Mouse (Mus musculus) right cerebral cortex, adult 2 months (tissue): ENCODE measurements at regions not wholly inside any gene's neighbourhood (a gene's known extent, or its start where the extent isn't known, plus 50 kb on each side); places are given as distances from the start of the nearest gene placed in this dataset.
A peak's percentile ranks its signal among the peaks of the same experiment; 100 is the strongest.

Experiments
- DNase-seq, 2 experiments: peaks; one replicate each; pipeline ENCODE4 v3.0.0; 2021 to 2022; ENCODE audit warnings: low spot score in 2 of 2

DNA sequence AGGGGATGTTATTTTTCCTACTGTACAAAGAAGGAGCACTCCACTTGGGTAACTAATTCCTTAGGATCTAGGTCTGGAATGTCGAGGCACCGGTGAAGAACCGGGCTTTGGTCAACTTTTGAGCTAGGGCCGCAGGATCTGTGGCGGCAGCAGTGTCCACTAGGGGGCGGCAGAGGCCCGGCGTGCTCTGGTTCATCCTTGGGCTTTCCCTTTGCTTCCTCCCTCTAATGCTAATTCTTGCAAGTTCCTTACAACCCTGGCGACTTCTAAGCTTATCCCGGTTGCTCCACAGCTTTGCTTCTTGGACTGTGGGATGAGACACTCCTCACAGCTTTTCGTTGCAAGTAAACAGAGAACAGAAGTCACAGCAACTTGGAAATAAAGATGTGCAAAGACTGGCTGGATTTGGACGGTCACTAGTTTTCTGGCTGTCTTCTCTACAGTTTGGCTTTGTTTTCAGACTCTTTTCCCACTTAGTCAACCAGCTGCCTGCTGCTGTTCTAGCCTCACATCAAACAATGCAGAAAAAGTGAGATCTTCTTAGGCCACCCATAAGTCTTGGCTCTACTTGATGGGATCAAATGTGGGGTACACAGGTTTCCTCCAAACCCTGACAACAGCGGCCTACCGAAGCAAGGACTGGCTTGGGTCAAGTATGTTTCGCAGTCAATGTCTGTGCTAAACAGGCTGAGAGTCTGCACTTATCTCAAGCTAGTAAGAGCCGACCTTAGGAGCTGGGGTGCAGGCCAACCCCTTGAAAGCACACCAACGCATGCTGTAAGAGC, 51.2 kb upstream of the Tmem72 start:
- peak; percentile 88 to 91 for DNase-seq

DNA sequence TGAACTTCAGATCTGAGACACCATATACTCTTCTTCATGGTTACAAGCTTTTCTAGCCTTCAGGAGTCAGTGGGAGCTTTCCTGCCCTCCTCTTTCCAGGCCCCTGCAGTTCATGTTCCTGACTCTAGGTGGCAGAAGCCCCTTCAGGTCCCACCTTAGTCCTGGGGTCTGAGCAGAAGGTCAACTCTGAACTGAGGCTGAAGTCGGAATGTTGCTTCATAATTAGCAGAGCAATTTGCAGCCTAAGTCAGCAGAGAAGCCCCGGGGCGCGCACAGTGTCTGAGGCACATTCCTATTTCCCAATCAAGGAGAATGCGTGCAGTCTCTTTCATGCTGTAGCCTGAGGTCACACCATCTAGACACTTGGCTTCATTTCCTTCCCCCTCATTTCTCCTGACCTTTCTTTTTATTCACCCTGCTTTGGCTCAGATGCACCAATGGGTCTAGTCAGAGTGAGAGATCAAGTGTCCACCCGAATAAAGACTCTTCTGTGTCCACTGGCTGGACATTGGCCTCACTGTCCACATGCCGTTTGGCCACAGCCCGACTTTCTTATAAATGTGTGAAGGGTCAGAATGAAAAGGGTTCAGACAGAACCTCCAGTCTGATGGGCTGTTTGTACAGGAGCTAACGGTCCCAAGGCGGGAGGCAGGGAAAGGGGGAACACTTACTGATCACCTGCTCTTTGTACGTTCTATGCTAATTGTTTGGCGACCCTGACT, 58.4 kb upstream of the Tmem72 start:
- peak; percentile 30 to 34 for DNase-seq

- no peak for DNase-seq
These were observed 70.0 kb upstream of the Tmem72 start for GRCm38 (mm10) chr6:116786553-116787335.

GRCm38 (mm10) chr6:116793321-116793960, 76.7 kb upstream of the Tmem72 start:
- no peak for DNase-seq

- DNase-seq, result no peak
These were observed 77.2 kb upstream of the Tmem72 start for GRCm38 (mm10) chr6:116793961-116794336.

DNA sequence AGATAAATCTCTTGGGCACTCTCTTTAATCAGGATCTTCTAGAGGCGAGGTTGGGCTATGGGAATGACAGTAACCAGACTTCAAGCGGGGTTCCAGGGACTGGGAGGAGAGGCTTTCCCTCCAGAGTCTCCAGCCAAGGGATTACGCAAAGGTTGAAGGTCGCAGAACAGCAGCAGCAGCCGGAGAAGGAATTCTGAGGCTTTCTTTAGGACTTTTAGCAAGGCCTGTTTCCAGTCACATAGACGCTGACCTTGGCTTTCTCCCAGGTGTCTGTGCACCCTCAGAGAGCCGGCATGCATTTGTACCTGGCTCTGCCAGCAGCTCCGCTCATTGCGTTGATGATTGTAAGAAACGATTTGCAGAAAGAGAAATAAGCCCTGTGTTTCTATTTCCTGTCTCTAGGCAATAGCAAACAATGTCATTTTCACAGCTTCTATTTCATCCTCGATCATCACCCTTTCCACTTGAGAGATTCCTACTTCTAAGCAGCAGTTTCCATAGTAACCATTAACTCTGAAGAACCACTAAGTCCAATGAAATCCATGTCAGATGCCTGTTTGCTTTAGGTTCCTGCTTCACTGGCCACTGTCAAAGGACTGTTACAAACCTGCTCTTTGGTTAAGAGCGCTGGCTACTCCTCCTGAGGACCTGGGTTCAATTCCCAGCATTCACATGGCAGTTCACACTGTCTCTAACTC, 104.7 kb upstream of the Tmem72 start:
- no peak for DNase-seq

GRCm38 (mm10) chr6:116822605-116823004, 105.9 kb upstream of the Tmem72 start:
- no peak for DNase-seq

- DNase-seq, result no peak
These were observed 108.9 kb upstream of the Tmem72 start for GRCm38 (mm10) chr6:116825628-116826027.

GRCm38 (mm10) chr6:116829341-116829740, 112.6 kb upstream of the Tmem72 start:
- peak; percentile 43 to 55 for DNase-seq

GRCm38 (mm10) chr6:116845990-116846862, 129.5 kb upstream of the Tmem72 start:
- DNase-seq, result no peak

DNA sequence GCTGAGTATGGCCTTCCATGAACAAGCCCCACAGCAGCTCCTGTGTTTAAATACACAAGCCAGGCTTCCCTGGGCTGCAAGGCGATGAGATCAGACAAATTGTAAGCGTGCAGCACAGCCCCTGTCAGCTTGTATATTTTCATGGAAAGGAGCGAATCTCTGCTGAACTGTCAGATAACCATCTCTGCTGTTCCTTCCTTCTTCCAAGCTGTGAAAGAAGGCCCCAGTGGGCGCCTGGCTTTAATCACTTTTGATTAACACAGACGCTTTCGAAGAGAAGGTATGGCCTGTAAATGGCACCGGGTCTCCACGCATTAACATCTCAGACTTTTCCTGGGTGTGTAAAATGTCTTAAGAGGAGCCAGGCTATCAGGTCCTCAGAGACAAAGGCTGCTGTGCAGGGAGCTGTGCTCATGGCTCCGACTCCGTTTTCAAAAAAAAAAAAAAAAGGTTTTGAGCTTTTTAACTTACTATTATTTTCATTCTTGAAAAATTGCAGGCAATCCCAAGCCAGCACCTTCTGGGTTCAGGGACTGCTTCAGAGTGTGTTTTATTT, 131.9 kb upstream of the Tmem72 start:
- no peak for DNase-seq

DNA sequence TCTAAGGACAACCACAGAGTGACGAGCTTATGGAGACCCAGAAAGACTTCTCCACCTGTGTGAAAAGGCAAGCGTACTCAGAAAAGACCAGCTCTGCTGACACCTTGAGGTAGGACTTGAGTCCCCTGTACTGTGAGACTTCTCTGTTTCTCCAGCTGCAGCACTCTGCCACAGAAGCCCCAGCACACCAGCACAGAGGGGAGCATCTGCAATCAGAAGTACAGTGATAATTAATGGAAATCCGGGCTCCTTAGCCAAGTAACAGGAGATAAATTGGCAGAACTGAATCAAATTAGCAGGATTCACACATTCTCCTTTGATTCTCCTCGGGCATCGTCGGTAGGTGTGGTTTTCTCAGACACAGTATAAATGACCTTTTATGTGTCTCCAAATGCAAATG, 137.3 kb upstream of the Tmem72 start:
- no peak for DNase-seq

DNA sequence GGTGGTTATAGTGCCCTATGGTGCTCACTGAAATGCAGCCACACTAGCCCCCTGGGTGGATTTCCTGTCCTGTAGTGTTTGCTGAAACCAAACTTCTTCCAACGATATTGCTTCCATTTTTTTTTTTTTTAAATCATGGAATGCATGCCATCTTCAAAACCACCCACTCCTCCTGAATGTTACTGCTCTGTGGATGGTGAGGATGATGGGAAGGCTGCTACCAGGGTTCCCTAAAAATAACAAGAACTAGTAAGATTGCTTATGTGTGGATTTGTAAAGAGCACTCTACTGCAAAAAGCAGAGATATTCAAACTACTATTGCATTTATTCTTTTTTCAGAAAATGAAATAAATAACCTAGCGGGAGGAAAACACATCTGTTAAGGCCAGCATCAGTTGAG, 139.4 kb upstream of the Tmem72 start:
- no peak for DNase-seq

- no peak for DNase-seq
These were observed 140.3 kb upstream of the Tmem72 start for GRCm38 (mm10) chr6:116856917-116857491.

DNA sequence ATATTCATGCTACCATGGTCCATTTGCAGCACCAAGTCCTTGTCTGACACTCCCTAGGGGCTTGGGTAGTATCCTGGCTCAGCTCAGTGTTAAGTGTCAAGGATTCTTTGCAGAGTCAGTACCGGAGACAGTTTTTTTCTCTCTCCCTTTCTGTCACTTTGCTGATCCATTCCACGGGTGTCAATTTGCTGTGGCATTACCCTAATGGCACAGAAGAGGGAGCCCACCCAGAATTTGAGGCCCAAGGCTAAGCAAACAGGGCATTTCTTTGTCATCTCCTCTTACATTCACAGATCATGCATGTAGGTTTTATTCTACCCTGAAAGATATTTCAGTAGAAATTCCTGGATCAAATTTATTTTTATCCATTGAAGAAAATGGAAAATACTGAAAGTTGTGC, 146.4 kb upstream of the Tmem72 start:
- DNase-seq, result no peak

- no peak for DNase-seq
These were observed 146.9 kb upstream of the Tmem72 start for GRCm38 (mm10) chr6:116863626-116864025.

- no peak for DNase-seq
These were observed 176.6 kb upstream of the Tmem72 start for GRCm38 (mm10) chr6:116893299-116893698.

DNA sequence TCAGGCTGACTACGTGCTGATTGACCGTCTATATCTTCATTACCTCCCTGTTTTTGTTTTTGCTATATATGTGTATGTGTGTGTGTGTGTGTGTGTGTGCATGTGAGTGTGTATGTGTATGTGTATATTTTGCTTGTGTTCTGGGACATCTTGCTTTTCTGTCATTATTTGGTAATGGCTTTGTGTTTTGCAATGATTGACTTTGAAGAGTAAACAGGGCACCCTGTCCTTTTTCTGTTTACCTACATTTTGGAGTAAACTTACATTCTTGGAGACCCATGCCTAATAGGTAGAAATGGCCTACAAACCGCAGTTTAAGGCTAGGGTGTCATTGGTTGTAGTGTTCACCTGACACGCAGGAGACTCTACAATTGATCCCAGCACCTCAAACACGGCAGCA, 177.5 kb upstream of the Tmem72 start:
- no peak for DNase-seq

- peak; percentile 63 to 66 for DNase-seq
These were observed 178.4 kb upstream of the Tmem72 start for GRCm38 (mm10) chr6:116895114-116895513.
